Mouse (Mus musculus) right cerebral cortex, postnatal 25 days (tissue): ENCODE measurements around the gene Snai1.

Experiments
- DNase-seq: peaks from one replicate; pipeline ENCODE4 v3.0.0; 2022

Gene Snai1

DNA sequence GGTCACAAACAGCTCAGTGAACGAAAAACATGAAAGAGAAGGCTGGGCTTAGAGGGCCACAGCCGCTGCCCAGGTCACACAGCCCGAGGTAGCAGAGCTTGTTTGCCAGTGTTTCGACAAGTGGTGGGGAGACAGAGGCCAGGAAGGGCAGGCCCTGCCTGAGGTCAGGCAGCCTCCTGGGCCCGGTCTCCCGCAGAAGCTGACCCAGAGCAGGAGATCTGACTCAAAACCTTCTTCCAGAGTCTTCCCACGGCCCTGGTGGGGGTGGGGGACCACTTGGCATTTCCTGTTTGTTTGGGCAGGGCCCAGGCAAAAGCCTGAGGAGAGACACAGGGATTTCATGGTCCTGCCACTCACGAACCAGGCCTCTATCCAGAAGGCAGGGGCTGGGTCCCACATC, 48.0 kb downstream of the Snai1 start:
- no peak for DNase-seq

- no peak for DNase-seq
These were observed 49.0 kb downstream of the Snai1 start for GRCm38 (mm10) chr2:167586976-167587375.

GRCm38 (mm10) chr2:167588774-167589577, 51.0 kb downstream of the Snai1 start:
- no peak for DNase-seq
